Mouse (Mus musculus) adrenal gland, adult 18-20 months (tissue): ENCODE data around the gene Hmg20a. TPM values are rescaled to one million over a fixed set of nuclear protein-coding genes. Genes with fewer than 3 reads are reported as not detected.
"Not testable (repeated sequence)": the region's sequence is repeated elsewhere in the genome, so short reads cannot be mapped to it uniquely, and the experiment has no call there.

ENCODE experiments used
- DNase-seq, 2 experiments: peaks; one replicate each; pipeline ENCODE4 v3.0.0; 2021 to 2022; ENCODE audit warnings: low spot score in 2 of 2
- total RNA-seq, 2 experiments: library from RNA; stranded (reverse); gene quantifications; 1 replicate in 1 of 2; 2 replicates in 1 of 2; pipeline ENCODE4 v1.2.3; 2021

Hmg20a gene
- total RNA-seq, 2 experiments from 2014 or later = 31.5 to 37.5 TPM

- not testable (repeated sequence) for DNase-seq
Measured at GRCm38 (mm10) chr9:56437300-56437892, 19.0 kb downstream of the Hmg20a start.

- DNase-seq = no peak
Measured at GRCm38 (mm10) chr9:56439699-56440098, 21.3 kb downstream of the Hmg20a start.

GRCm38 (mm10) chr9:56451570-56451969 is 33.2 kb downstream of the Hmg20a start:
- no peak for DNase-seq

GRCm38 (mm10) chr9:56453038-56453815 is 34.8 kb downstream of the Hmg20a start:
- no peak for DNase-seq

- no peak for DNase-seq
Measured at GRCm38 (mm10) chr9:56456426-56456825, 38.0 kb downstream of the Hmg20a start.

GRCm38 (mm10) chr9:56460987-56461386 is 42.6 kb downstream of the Hmg20a start:
- no peak for DNase-seq

GRCm38 (mm10) chr9:56462606-56463005 is 44.2 kb downstream of the Hmg20a start:
- no peak for DNase-seq

GRCm38 (mm10) chr9:56463046-56463445 is 44.6 kb downstream of the Hmg20a start:
- no peak for DNase-seq

GRCm38 (mm10) chr9:56463686-56464515 is 45.5 kb downstream of the Hmg20a start:
- no peak for DNase-seq

- DNase-seq = peak; percentile 33 to 39
Measured at GRCm38 (mm10) chr9:56464863-56465654, 46.6 kb downstream of the Hmg20a start.

- DNase-seq = no peak
Measured at GRCm38 (mm10) chr9:56466251-56466650, 47.8 kb downstream of the Hmg20a start.

GRCm38 (mm10) chr9:56469656-56470055 is 51.2 kb downstream of the Hmg20a start:
- no peak for DNase-seq

- DNase-seq = no peak
Measured at GRCm38 (mm10) chr9:56470291-56470690, 51.9 kb downstream of the Hmg20a start.

GRCm38 (mm10) chr9:56478975-56479647 is 60.7 kb downstream of the Hmg20a start:
- no peak for DNase-seq

GRCm38 (mm10) chr9:56482623-56483022 is 64.2 kb downstream of the Hmg20a start:
- DNase-seq = no peak

GRCm38 (mm10) chr9:56485423-56485822 is 67.0 kb downstream of the Hmg20a start:
- no peak for DNase-seq

- DNase-seq = no peak
Measured at GRCm38 (mm10) chr9:56486158-56486557, 67.7 kb downstream of the Hmg20a start.

- no peak for DNase-seq
Measured at GRCm38 (mm10) chr9:56487651-56488050, 69.2 kb downstream of the Hmg20a start.

GRCm38 (mm10) chr9:56492391-56492790 is 74.0 kb downstream of the Hmg20a start:
- DNase-seq = no peak

GRCm38 (mm10) chr9:56492916-56493315 is 74.5 kb downstream of the Hmg20a start:
- no peak for DNase-seq
